Mouse (Mus musculus) lung, adult 2 months (tissue): Measurements from ENCODE around the gene AC109138.7.

ENCODE experiments used
- CTCF ChIP-seq: fragments of 200-500 bp; IDR thresholded peaks from 2 replicates; pipeline ENCODE4 v1.5.1; 2011; ENCODE audit warnings: mild to moderate bottlenecking, low read length, control low read depth; ENCODE audit not compliant: insufficient read depth
- POLR2A ChIP-seq: fragments of 200-500 bp; IDR thresholded peaks from 2 replicates; pipeline ENCODE4 v1.6.1; 2011; ENCODE audit warnings: low read depth, mild to moderate bottlenecking, control low read depth, low read length, borderline replicate concordance; ENCODE audit errors: extremely low read depth

DNA sequence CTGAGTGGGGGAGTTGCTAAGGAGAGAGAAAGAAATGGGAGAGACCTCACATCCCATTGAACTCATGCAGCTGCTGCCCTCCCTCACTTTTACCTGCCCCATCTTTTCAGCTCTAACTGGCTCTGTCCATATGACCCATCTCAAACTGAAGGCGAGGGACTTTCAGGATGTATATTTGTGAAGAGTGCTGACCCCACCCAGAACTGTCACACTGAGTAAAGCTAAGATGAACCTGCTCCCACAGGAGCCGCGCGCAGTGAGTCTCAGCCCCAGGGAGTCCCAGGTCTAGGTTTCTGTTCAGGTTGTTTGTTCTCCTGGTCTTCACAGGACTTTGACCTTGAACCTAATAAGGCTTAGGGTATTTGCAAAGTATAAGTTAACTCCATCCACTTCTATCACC, 14.7 kb downstream of the AC109138.7 start:
- TF ChIP-seq CTCF = no peak
- no peak for TF ChIP-seq POLR2A
